Mouse (Mus musculus) neural tube, embryonic 12.5 days (tissue): Measurements from ENCODE around the gene Onecut1. TPM values are rescaled to one million over a fixed set of nuclear protein-coding genes. Genes with fewer than 3 reads are reported as not detected.

ENCODE experiments used
- ATAC-seq: fragments of 200-750 bp; cut with Nextera tagmentation; 2 replicates; pipeline ENCODE4 v1.8.0; 2017; ENCODE audit warnings: low read depth, mild to moderate bottlenecking, moderate TSS enrichment, moderate library complexity; ENCODE audit not compliant: low FRiP score
- H3K27ac ChIP-seq: fragments of 300-500 bp; sonication (generic); 2 replicates; pipeline ENCODE4 v1.5.1; 2016
- H3K27me3 ChIP-seq: fragments of 300-500 bp; sonication (generic); replicated peaks from 2 replicates; pipeline ENCODE4 v1.6.1; 2016; ENCODE audit warnings: mild to moderate bottlenecking
- H3K36me3 ChIP-seq: fragments of 300-500 bp; sonication (generic); 2 replicates; pipeline ENCODE4 v1.6.1; 2016; ENCODE audit warnings: mild to moderate bottlenecking
- H3K4me1 ChIP-seq: fragments of 300-500 bp; sonication (generic); 2 replicates; pipeline ENCODE4 v1.6.1; 2016
- H3K4me2 ChIP-seq: fragments of 300-500 bp; sonication (generic); replicated peaks from 2 replicates; pipeline ENCODE4 v1.6.1; 2016; ENCODE audit warnings: mild to moderate bottlenecking
- H3K4me3 ChIP-seq: fragments of 300-500 bp; sonication (generic); 2 replicates; pipeline ENCODE4 v1.5.1; 2016
- H3K9ac ChIP-seq: fragments of 300-500 bp; sonication (generic); 2 replicates; pipeline ENCODE4 v1.6.1; 2016; ENCODE audit warnings: mild to moderate bottlenecking
- H3K9me3 ChIP-seq: fragments of 300-500 bp; sonication (generic); 2 replicates; pipeline ENCODE4 v1.6.1; 2016; ENCODE audit warnings: mild to moderate bottlenecking
- WGBS: fragments of 180-500 bp; shearing (Covaris S2); methylation state at CpG from one replicate; pipeline ENCODE4 v1.1.7; 2016; 5-methylcytosine and 5-hydroxymethylcytosine counted together
- polyA plus RNA-seq: library from polyadenylated mRNA; unstranded; fragments of >200 nt; fragmentation: Nextera tagmentation; extraction: Ambion mirVana; gene quantifications from 2 replicates; pipeline ENCODE4 v1.2.1, GENCODE M21; 2016

The Onecut1 gene
- polyA plus RNA-seq = 7.3 and 7.7 TPM in 2 replicates

- H3K36me3 ChIP-seq = no peaks in the 10 kb centered on the region
- H3K27ac ChIP-seq = peak within 1 kb of the TSS; percentile 37; the same call in 1 of the 2 replicates
- WGBS = 2% methylated on average over 45 of the region's 45 CpGs
- peak; percentile 63 for ATAC-seq
- H3K9me3 ChIP-seq = no peaks in the 10 kb centered on the region
- H3K4me3 ChIP-seq = peak within 1 kb of the TSS; percentile 49
- peaks cover 33% of the 10 kb centered on the region for H3K4me1 ChIP-seq
- H3K27me3 ChIP-seq = peaks cover 98% of the 10 kb centered on the region
- H3K9ac ChIP-seq = peak within 1 kb of the TSS; percentile 72
- peak within 1 kb of the TSS; percentile 89 for H3K4me2 ChIP-seq
Observed at GRCm38 (mm10) chr9:74861561-74861980, at the start of gene Onecut1. Gene Onecut1, plus strand, starts transcription at chr9:74861921.

GRCm38 (mm10) chr9:74819736-74820511 lies 41.8 kb upstream of the Onecut1 start:
- H3K27me3 ChIP-seq = no peaks in the 10 kb centered on the region
- H3K9ac ChIP-seq = no peak overlapping the region
- H3K4me3 ChIP-seq = no peak overlapping the region
- no peak overlapping the region for H3K4me2 ChIP-seq
- H3K4me1 ChIP-seq = no peaks in the 10 kb centered on the region
- H3K36me3 ChIP-seq = no peaks in the 10 kb centered on the region
- WGBS = 70% methylated on average over 19 of the region's 19 CpGs
- no peak for ATAC-seq
- no peak overlapping the region for H3K27ac ChIP-seq
- H3K9me3 ChIP-seq = no peaks in the 10 kb centered on the region

GRCm38 (mm10) chr9:74825102-74825501 lies 36.6 kb upstream of the Onecut1 start:
- Histone ChIP-seq H3K27me3 (no peaks in the 10 kb centered on the region), H3K9me3 (no peaks in the 10 kb centered on the region), H3K4me2 (no peak overlapping the region), H3K27ac (no peak overlapping the region), H3K9ac (no peak overlapping the region), H3K4me3 (no peak overlapping the region), H3K4me1 (no peaks in the 10 kb centered on the region), H3K36me3 (no peaks in the 10 kb centered on the region)
- ATAC-seq = no peak
- 93% methylated on average over 2 of the region's 2 CpGs for WGBS

- no peak overlapping the region for H3K4me3 ChIP-seq
- H3K36me3 ChIP-seq = no peaks in the 10 kb centered on the region
- ATAC-seq = no peak
- H3K9ac ChIP-seq = no peak overlapping the region
- H3K4me2 ChIP-seq = no peak overlapping the region
- no peaks in the 10 kb centered on the region for H3K27me3 ChIP-seq
- H3K27ac ChIP-seq = no peak overlapping the region
- no peaks in the 10 kb centered on the region for H3K9me3 ChIP-seq
- WGBS = 73% methylated on average over 3 of the region's 3 CpGs
- H3K4me1 ChIP-seq = no peaks in the 10 kb centered on the region
Observed at GRCm38 (mm10) chr9:74829206-74829605, 32.5 kb upstream of the Onecut1 start.

GRCm38 (mm10) chr9:74842890-74843289 lies 18.8 kb upstream of the Onecut1 start:
- Histone ChIP-seq H3K4me3 (no peak overlapping the region), H3K4me2 (no peak overlapping the region), H3K27ac (no peak overlapping the region), H3K36me3 (no peaks in the 10 kb centered on the region), H3K4me1 (peaks cover 5% of the 10 kb centered on the region; the same call in 1 of the 2 replicates), H3K27me3 (peaks cover 22% of the 10 kb centered on the region), H3K9ac (no peak overlapping the region), H3K9me3 (no peaks in the 10 kb centered on the region)
- no peak for ATAC-seq
- WGBS = 84% methylated on average over 4 of the region's 4 CpGs

GRCm38 (mm10) chr9:74846867-74847830 lies 14.6 kb upstream of the Onecut1 start:
- peaks cover 62% of the 10 kb centered on the region for H3K27me3 ChIP-seq
- H3K9me3 ChIP-seq = no peaks in the 10 kb centered on the region
- H3K9ac ChIP-seq = no peak overlapping the region
- no peaks in the 10 kb centered on the region for H3K36me3 ChIP-seq
- WGBS = 1% methylated on average over 33 of the region's 33 CpGs
- H3K27ac ChIP-seq = no peak overlapping the region
- H3K4me1 ChIP-seq = peaks cover 19% of the 10 kb centered on the region
- ATAC-seq = no peak
- H3K4me3 ChIP-seq = no peak overlapping the region
- H3K4me2 ChIP-seq = peak overlapping the region; percentile 31

GRCm38 (mm10) chr9:74848411-74849194 lies 13.1 kb upstream of the Onecut1 start:
- peak; percentile 46; the same call in 1 of the 2 replicates for ATAC-seq
- peak overlapping the region; percentile 38; the same call in 1 of the 2 replicates for H3K4me3 ChIP-seq
- H3K9ac ChIP-seq = no peak overlapping the region
- H3K27me3 ChIP-seq = peaks cover 76% of the 10 kb centered on the region
- peak overlapping the region; percentile 67 for H3K4me2 ChIP-seq
- H3K27ac ChIP-seq = 0 out of 2 replicates have a peak overlapping the region, but pooled peaks have one; percentile 1
- under 1% methylated on average over 46 of the region's 46 CpGs for WGBS
- H3K4me1 ChIP-seq = peaks cover 19% of the 10 kb centered on the region
- H3K36me3 ChIP-seq = no peaks in the 10 kb centered on the region
- H3K9me3 ChIP-seq = no peaks in the 10 kb centered on the region

GRCm38 (mm10) chr9:74849195-74849978 lies 12.3 kb upstream of the Onecut1 start:
- Histone ChIP-seq H3K36me3 (no peaks in the 10 kb centered on the region), H3K4me2 (peak overlapping the region; percentile 67), H3K4me1 (peaks cover 26% of the 10 kb centered on the region), H3K27ac (0 out of 2 replicates have a peak overlapping the region, but pooled peaks have one; percentile 1), H3K27me3 (peaks cover 84% of the 10 kb centered on the region), H3K9ac (peak overlapping the region; percentile 45; the same call in 1 of the 2 replicates), H3K4me3 (peak overlapping the region; percentile 38), H3K9me3 (no peaks in the 10 kb centered on the region)
- peak; percentile 45 for ATAC-seq
- 2% methylated on average over 63 of the region's 63 CpGs for WGBS

GRCm38 (mm10) chr9:74849979-74850780 lies 11.5 kb upstream of the Onecut1 start:
- H3K4me1 ChIP-seq = peaks cover 27% of the 10 kb centered on the region
- H3K9ac ChIP-seq = no peak overlapping the region; the same call in 1 of the 2 replicates
- H3K9me3 ChIP-seq = no peaks in the 10 kb centered on the region
- no peak overlapping the region for H3K4me3 ChIP-seq
- H3K27me3 ChIP-seq = peaks cover 91% of the 10 kb centered on the region
- peak overlapping the region; percentile 67; the same call in 1 of the 2 replicates for H3K4me2 ChIP-seq
- ATAC-seq = no peak
- H3K27ac ChIP-seq = no peak overlapping the region
- no peaks in the 10 kb centered on the region for H3K36me3 ChIP-seq
- whole genome bisulfite sequencing = 4% methylated on average over 12 of the region's 12 CpGs

- 2% methylated on average over 5 of the region's 5 CpGs for WGBS
- Histone ChIP-seq H3K4me3 (no peak overlapping the region), H3K9ac (no peak overlapping the region), H3K36me3 (no peaks in the 10 kb centered on the region), H3K27me3 (peaks cover 96% of the 10 kb centered on the region), H3K4me1 (peaks cover 27% of the 10 kb centered on the region), H3K9me3 (no peaks in the 10 kb centered on the region), H3K4me2 (peak overlapping the region; percentile 30; the same call in 1 of the 2 replicates), H3K27ac (no peak overlapping the region)
- ATAC-seq = no peak
Observed at GRCm38 (mm10) chr9:74850781-74851145, 11.0 kb upstream of the Onecut1 start.
